Mouse (Mus musculus) kidney, adult 9 months (tissue): ENCODE data around the gene Hilpda.

Source experiments
- DNase-seq: peaks from one replicate; pipeline ENCODE4 v3.0.0; 2022

Gene Hilpda

DNA sequence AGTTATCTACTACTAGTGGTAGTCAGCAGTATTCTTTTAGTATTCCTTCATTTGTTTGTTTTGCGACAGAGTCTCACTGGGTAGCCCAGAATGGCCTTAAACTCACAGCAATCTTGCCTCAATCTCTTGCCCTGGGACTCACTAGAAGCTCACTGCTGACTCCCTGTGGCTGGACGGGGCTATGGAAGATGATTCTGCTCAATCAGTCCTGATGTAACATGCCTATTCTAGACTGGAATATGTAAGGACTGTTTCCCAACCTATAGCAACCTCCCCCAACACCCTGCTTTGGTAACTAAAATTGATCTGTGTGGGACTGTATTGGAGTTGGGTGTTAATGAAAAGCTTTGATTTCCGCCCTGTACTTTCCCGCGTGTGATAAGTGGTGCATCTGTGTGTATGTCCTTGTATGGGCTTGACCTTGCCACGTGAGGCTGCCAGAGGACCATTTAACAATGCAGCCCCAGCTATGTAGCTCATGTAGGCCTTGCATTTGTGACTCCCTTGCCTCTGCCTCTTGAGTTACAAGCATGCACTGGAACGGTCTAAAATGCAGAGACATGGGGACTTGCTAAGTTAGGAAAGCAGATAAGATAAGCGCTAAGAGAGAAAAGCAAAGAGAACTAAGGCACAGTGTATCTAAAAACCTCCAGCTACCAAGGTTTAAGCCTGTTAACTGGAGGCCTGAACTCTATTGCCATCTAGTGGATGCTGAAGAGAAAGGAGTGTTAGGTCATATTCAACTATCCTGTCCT is 6.4 kb downstream of the Hilpda start:
- peak; percentile 61 for DNase-seq

GRCm38 (mm10) chr6:29279293-29279692 is 7.0 kb downstream of the Hilpda start, which contains the start of gene Fam71f2:
Fam71f2 (plus strand) TSS chr6:29279593.
- DNase-seq: no peak

DNA sequence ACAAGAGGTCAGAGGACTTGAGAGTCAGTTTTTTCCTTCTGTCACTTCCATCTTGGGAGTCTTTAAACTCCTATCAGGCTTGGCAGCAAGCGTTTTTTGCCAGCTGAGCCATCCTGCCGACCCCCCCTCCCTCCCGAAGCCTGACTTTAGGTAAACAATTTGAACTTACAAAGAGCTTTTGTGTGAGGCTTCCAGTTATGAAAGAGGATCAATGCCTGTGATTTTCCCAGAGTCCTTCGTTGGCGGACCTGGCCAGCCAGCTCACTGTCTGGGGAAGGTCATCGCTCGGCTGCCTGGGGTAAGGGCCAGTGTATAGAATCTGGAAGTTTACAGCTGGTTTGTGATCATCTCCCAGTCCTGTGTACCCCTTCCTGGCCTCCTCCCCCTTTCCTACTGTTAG is 8.4 kb downstream of the Hilpda start:
- no peak for DNase-seq

DNA sequence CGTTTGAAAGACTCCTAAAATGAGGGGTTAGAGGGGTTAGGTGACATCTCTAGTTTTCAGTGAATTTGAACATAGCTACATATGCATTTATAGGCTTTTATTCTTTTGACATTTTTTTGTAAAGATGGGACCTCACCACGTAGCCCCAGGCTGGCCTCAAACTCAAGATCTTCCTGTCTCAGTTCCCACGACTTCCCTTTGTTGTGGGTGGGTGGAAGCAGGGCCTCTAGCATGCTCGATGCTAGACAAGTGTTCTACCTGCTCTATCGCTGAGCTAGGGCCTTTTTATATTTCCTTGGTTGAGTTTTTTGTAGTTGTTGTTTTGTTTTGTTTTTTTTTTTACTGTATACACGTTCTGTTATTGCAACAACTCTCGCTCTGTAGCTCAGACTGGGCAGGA is 14.6 kb downstream of the Hilpda start:
- no peak for DNase-seq

GRCm38 (mm10) chr6:29287481-29287880 is 15.2 kb downstream of the Hilpda start:
- no peak for DNase-seq

GRCm38 (mm10) chr6:29287944-29288343 is 15.7 kb downstream of the Hilpda start:
- peak; percentile 11 for DNase-seq

- no peak for DNase-seq
Observed at GRCm38 (mm10) chr6:29288651-29289050, 16.4 kb downstream of the Hilpda start.

- DNase-seq: no peak
Observed at GRCm38 (mm10) chr6:29299112-29299511, 26.8 kb downstream of the Hilpda start.

DNA sequence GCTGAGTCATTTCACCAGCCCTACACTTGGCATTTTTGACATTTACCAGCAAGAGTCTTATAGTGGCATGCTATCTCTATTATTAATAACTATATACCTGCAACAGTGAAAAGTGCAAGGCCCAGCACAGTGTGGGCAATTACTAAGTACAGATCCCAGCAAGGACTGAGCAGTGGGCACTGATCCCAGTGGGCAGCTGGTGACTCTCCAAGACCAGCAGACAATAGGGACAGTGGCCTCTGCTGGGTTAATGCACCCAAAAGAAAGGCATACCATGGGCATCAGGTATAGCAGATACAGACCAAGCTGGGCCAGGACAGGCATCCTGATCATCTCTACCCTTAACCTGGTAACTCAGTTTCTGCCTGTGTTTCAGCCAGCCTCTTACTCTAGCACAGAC is 31.0 kb downstream of the Hilpda start:
- DNase-seq: no peak

- DNase-seq: no peak
Observed at GRCm38 (mm10) chr6:29303726-29304125, 31.4 kb downstream of the Hilpda start.

- no peak for DNase-seq
Observed at GRCm38 (mm10) chr6:29305462-29305861, 33.2 kb downstream of the Hilpda start.

DNA sequence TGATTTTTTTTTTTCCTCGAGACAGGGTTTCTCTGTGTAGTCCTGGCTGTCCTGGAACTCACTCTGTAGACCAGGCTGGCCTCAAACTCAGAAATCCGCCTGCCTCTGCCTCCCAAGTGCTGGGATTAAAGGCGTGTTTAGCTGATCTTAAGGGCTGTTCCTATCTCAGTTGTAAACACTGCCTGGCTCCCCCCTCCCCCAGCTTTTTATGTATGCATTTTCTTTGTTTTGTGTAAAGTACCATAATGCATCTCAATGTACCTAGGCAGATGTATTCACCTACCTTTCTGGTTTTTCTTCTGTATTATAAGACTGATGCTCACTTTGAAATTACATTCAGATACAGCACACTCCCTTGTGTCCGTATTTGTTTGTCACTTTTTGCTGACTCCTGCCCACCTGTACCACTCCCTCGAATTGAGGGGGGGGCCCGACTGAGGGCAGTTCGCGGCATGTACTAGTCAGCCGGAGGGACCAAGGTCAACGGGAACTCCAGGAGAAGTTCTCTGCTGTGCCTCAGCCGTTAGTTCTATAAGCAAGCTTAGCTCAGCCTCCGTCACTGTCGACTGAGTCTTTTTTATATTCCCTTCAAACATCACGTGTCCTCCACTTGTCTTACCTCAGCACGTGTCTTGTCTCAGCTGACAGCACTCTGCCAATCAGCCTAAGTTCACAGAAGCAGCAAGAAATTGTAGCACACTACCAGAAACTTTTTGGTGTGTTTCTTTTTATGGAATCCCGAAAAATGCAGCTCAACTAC is 36.7 kb downstream of the Hilpda start:
- no peak for DNase-seq

DNA sequence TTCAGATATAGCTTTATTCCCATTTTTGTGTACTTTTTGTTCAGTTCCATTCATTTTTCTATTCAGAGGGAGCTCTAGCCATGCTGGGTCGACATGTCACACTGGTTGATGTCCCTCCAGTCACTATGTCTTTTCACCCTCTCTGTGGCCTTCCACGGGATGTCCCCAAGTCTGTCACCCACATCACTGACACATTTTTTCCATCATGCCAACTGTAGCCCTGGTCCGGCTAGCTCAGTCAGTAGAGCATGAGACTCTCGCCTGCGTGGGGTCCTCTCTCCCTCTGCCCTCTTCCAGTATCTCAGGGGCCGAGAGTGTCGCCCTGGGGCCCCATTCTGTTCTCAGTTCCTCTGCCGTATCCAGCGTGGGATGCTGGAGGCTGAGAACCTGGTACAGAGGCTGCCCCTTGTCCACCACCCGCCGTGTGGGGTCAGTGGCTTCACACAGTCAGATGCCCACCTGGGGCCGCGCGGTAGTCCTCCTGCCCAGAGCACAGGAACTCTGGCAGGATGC is 41.5 kb downstream of the Hilpda start:
- DNase-seq: no peak

GRCm38 (mm10) chr6:29317286-29317685 is 45.0 kb downstream of the Hilpda start:
- DNase-seq: no peak

GRCm38 (mm10) chr6:29317941-29318340 is 45.7 kb downstream of the Hilpda start:
- DNase-seq: no peak

- DNase-seq: peak; percentile 39
Observed at GRCm38 (mm10) chr6:29318879-29319278, 46.6 kb downstream of the Hilpda start, which contains the start of gene Fam71f1. Fam71f1 (plus strand) TSS chr6:29319140.

GRCm38 (mm10) chr6:29321586-29321985 is 49.3 kb downstream of the Hilpda start:
- DNase-seq: no peak

DNA sequence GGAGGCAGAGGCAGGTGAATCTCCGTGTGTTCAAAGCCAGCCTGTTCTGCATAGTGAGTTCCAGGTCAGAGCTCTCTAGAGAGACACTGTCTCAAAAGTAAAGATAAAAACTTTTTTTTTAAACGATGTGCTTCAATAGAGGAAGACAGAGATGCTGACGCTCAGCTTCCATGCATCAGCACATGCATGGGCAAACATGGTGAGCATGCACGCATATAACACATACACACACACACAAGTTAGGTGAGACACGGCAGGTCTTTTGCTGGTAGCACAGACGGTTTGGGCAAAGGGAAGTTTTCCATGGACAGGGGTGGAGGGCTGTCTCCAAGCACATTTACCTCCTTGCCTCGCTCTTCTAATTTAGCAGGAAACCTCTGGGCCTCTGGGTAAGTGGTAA is 49.9 kb downstream of the Hilpda start:
- DNase-seq: no peak

GRCm38 (mm10) chr6:29322735-29323134 is 50.4 kb downstream of the Hilpda start:
- DNase-seq: no peak
